Mouse (Mus musculus): ENCODE measurements at regions not wholly inside any gene's neighbourhood (a gene's known extent, or its start where the extent isn't known, plus 50 kb on each side); places are given as distances from the start of the nearest gene placed in this dataset.

- H3K27ac ChIP-seq (ENCODE audit: low read depth, low read length): no peak overlapping the region
- 82% methylated on average over 7 of the region's 7 CpGs for WGBS
- no peaks in the 10 kb centered on the region for H3K36me3 ChIP-seq (ENCODE audit: control insufficient read depth, insufficient read depth, low read length)
- no peaks in the 10 kb centered on the region for H3K4me1 ChIP-seq (ENCODE audit: control insufficient read depth, insufficient read depth, low read depth, low read length)
- H3K4me3 ChIP-seq (ENCODE audit: low read length): no peak overlapping the region
- H3K27me3 ChIP-seq (replicated peaks; ENCODE audit: control insufficient read depth, insufficient read depth, low read length): no peaks in the 10 kb centered on the region
- no peak overlapping the region for H3K9ac ChIP-seq (ENCODE audit: low read depth, low read length)
- H3K9me3 ChIP-seq (ENCODE audit: control insufficient read depth, low read length): no peaks in the 10 kb centered on the region
- no peak for ATAC-seq
- no peak overlapping the region for H3K4me2 ChIP-seq (ENCODE audit: low read length)
These were observed 653.9 kb downstream of the Fat4 start for GRCm38 (mm10) chr3:39540530-39541118.

- ATAC-seq: no peak
- 94% methylated on average over 3 of the region's 3 CpGs for WGBS
These were observed 672.8 kb downstream of the Fat4 start for GRCm38 (mm10) chr3:39559460-39560041.

GRCm38 (mm10) chr3:39560951-39561350, 674.2 kb downstream of the Fat4 start:
- WGBS: 63% methylated on average over 1 of the region's 1 CpGs
- no peak overlapping the region for H3K4me3 ChIP-seq (ENCODE audit: low read length)
- H3K36me3 ChIP-seq (ENCODE audit: control insufficient read depth, insufficient read depth, low read length): no peaks in the 10 kb centered on the region
- H3K27me3 ChIP-seq (replicated peaks; ENCODE audit: control insufficient read depth, insufficient read depth, low read length): no peaks in the 10 kb centered on the region
- no peak overlapping the region for H3K27ac ChIP-seq (ENCODE audit: low read depth, low read length)
- H3K4me1 ChIP-seq (ENCODE audit: control insufficient read depth, insufficient read depth, low read depth, low read length): no peaks in the 10 kb centered on the region
- H3K9me3 ChIP-seq (ENCODE audit: control insufficient read depth, low read length): no peaks in the 10 kb centered on the region
- H3K4me2 ChIP-seq (ENCODE audit: low read length): no peak overlapping the region
- no peak for ATAC-seq
- no peak overlapping the region for H3K9ac ChIP-seq (ENCODE audit: low read depth, low read length)

More at GRCm38 (mm10) chr3:39559460-39560041, 672.8 kb downstream of the Fat4 start:
- H3K4me3 ChIP-seq (ENCODE audit: low read length): no peak overlapping the region
- H3K9ac ChIP-seq (ENCODE audit: low read depth, low read length): no peak overlapping the region
- no peak overlapping the region for H3K27ac ChIP-seq (ENCODE audit: low read depth, low read length)
- H3K4me2 ChIP-seq (ENCODE audit: low read length): no peak overlapping the region
- H3K4me1 ChIP-seq (ENCODE audit: control insufficient read depth, insufficient read depth, low read depth, low read length): no peaks in the 10 kb centered on the region
- H3K36me3 ChIP-seq (ENCODE audit: control insufficient read depth, insufficient read depth, low read length): no peaks in the 10 kb centered on the region
- no peaks in the 10 kb centered on the region for H3K27me3 ChIP-seq (replicated peaks; ENCODE audit: control insufficient read depth, insufficient read depth, low read length)
- no peaks in the 10 kb centered on the region for H3K9me3 ChIP-seq (ENCODE audit: control insufficient read depth, low read length)

- Histone ChIP-seq H3K9ac (ENCODE audit: low read depth, low read length) (no peak overlapping the region), H3K4me3 (ENCODE audit: low read length) (no peak overlapping the region), H3K4me2 (ENCODE audit: low read length) (no peak overlapping the region), H3K9me3 (ENCODE audit: control insufficient read depth, low read length) (no peaks in the 10 kb centered on the region; the same call in 1 of the 2 replicates), H3K27me3 (replicated peaks; ENCODE audit: control insufficient read depth, insufficient read depth, low read length) (no peaks in the 10 kb centered on the region), H3K36me3 (ENCODE audit: control insufficient read depth, insufficient read depth, low read length) (no peaks in the 10 kb centered on the region), H3K27ac (ENCODE audit: low read depth, low read length) (no peak overlapping the region), H3K4me1 (ENCODE audit: control insufficient read depth, insufficient read depth, low read depth, low read length) (no peaks in the 10 kb centered on the region)
- 77% methylated on average over 5 of the region's 5 CpGs for WGBS
- no peak for ATAC-seq
These were observed 684.9 kb downstream of the Fat4 start for GRCm38 (mm10) chr3:39571444-39572237.

- Histone ChIP-seq H3K27me3 (replicated peaks; ENCODE audit: control insufficient read depth, insufficient read depth, low read length) (no peaks in the 10 kb centered on the region), H3K9me3 (ENCODE audit: control insufficient read depth, low read length) (no peaks in the 10 kb centered on the region; the same call in 1 of the 2 replicates), H3K4me3 (ENCODE audit: low read length) (no peak overlapping the region), H3K4me1 (ENCODE audit: control insufficient read depth, insufficient read depth, low read depth, low read length) (no peaks in the 10 kb centered on the region), H3K4me2 (ENCODE audit: low read length) (no peak overlapping the region), H3K9ac (ENCODE audit: low read depth, low read length) (no peak overlapping the region), H3K27ac (ENCODE audit: low read depth, low read length) (no peak overlapping the region), H3K36me3 (ENCODE audit: control insufficient read depth, insufficient read depth, low read length) (no peaks in the 10 kb centered on the region)
- ATAC-seq: no peak
- WGBS: 70% methylated on average over 3 of the region's 3 CpGs
These were observed 688.5 kb downstream of the Fat4 start for GRCm38 (mm10) chr3:39575200-39575599.

- H3K36me3 ChIP-seq (ENCODE audit: control insufficient read depth, insufficient read depth, low read length): no peaks in the 10 kb centered on the region
- no peak overlapping the region for H3K4me2 ChIP-seq (ENCODE audit: low read length)
- no peak overlapping the region for H3K9ac ChIP-seq (ENCODE audit: low read depth, low read length)
- H3K4me3 ChIP-seq (ENCODE audit: low read length): no peak overlapping the region
- no peak for ATAC-seq
- H3K9me3 ChIP-seq (ENCODE audit: control insufficient read depth, low read length): no peaks in the 10 kb centered on the region
- 77% methylated on average over 2 of the region's 2 CpGs for WGBS
- no peak overlapping the region for H3K27ac ChIP-seq (ENCODE audit: low read depth, low read length)
- no peaks in the 10 kb centered on the region for H3K27me3 ChIP-seq (replicated peaks; ENCODE audit: control insufficient read depth, insufficient read depth, low read length)
- H3K4me1 ChIP-seq (ENCODE audit: control insufficient read depth, insufficient read depth, low read depth, low read length): no peaks in the 10 kb centered on the region
These were observed 704.6 kb downstream of the Fat4 start for GRCm38 (mm10) chr3:39591312-39591711.

- ATAC-seq: no peak
- WGBS: 59% methylated on average over 4 of the region's 4 CpGs
- H3K4me3 ChIP-seq (ENCODE audit: low read length): no peak overlapping the region
- H3K27ac ChIP-seq (ENCODE audit: low read depth, low read length): no peak overlapping the region
- no peak overlapping the region for H3K9ac ChIP-seq (ENCODE audit: low read depth, low read length)
- H3K36me3 ChIP-seq (ENCODE audit: control insufficient read depth, insufficient read depth, low read length): no peaks in the 10 kb centered on the region
- no peaks in the 10 kb centered on the region for H3K9me3 ChIP-seq (ENCODE audit: control insufficient read depth, low read length)
- no peak overlapping the region for H3K4me2 ChIP-seq (ENCODE audit: low read length)
- H3K27me3 ChIP-seq (replicated peaks; ENCODE audit: control insufficient read depth, insufficient read depth, low read length): no peaks in the 10 kb centered on the region
- no peaks in the 10 kb centered on the region for H3K4me1 ChIP-seq (ENCODE audit: control insufficient read depth, insufficient read depth, low read depth, low read length)
These were observed 705.8 kb downstream of the Fat4 start for GRCm38 (mm10) chr3:39592349-39593117.

GRCm38 (mm10) chr3:39609937-39610336, 723.2 kb downstream of the Fat4 start:
- no peak overlapping the region for H3K4me2 ChIP-seq (ENCODE audit: low read length)
- no peak overlapping the region for H3K9ac ChIP-seq (ENCODE audit: low read depth, low read length)
- WGBS: 44% methylated on average over 3 of the region's 3 CpGs
- no peaks in the 10 kb centered on the region for H3K36me3 ChIP-seq (ENCODE audit: control insufficient read depth, insufficient read depth, low read length)
- no peaks in the 10 kb centered on the region for H3K9me3 ChIP-seq (ENCODE audit: control insufficient read depth, low read length)
- peak; percentile 65 for ATAC-seq
- H3K27ac ChIP-seq (ENCODE audit: low read depth, low read length): no peak overlapping the region
- no peaks in the 10 kb centered on the region for H3K27me3 ChIP-seq (replicated peaks; ENCODE audit: control insufficient read depth, insufficient read depth, low read length)
- H3K4me1 ChIP-seq (ENCODE audit: control insufficient read depth, insufficient read depth, low read depth, low read length): no peaks in the 10 kb centered on the region
- H3K4me3 ChIP-seq (ENCODE audit: low read length): no peak overlapping the region

- no peak overlapping the region for H3K9ac ChIP-seq (ENCODE audit: low read depth, low read length)
- H3K4me3 ChIP-seq (ENCODE audit: low read length): no peak overlapping the region
- no peak overlapping the region for H3K4me2 ChIP-seq (ENCODE audit: low read length)
- H3K27me3 ChIP-seq (replicated peaks; ENCODE audit: control insufficient read depth, insufficient read depth, low read length): no peaks in the 10 kb centered on the region
- H3K27ac ChIP-seq (ENCODE audit: low read depth, low read length): no peak overlapping the region
- no peaks in the 10 kb centered on the region for H3K36me3 ChIP-seq (ENCODE audit: control insufficient read depth, insufficient read depth, low read length)
- ATAC-seq: no peak
- no peaks in the 10 kb centered on the region for H3K9me3 ChIP-seq (ENCODE audit: control insufficient read depth, low read length)
- 56% methylated on average over 7 of the region's 7 CpGs for WGBS
- no peaks in the 10 kb centered on the region for H3K4me1 ChIP-seq (ENCODE audit: control insufficient read depth, insufficient read depth, low read depth, low read length)
These were observed 725.7 kb downstream of the Fat4 start for GRCm38 (mm10) chr3:39612408-39612807.

All from hindbrain, embryonic 16.5 days (tissue).